Mouse (Mus musculus) ES-Bruce4 (cell line): Measurements from ENCODE around the gene Alkbh7. TPM values are rescaled to one million over a fixed set of nuclear protein-coding genes. Genes with fewer than 3 reads are reported as not detected.
A peak's percentile ranks its signal among the peaks of the same experiment; 100 is the strongest.

Experiments used
- H3K27ac ChIP-seq: 2 replicates; pipeline ENCODE4 v1.5.1; 2012; ENCODE audit warnings: low read length, inconsistent platforms; ENCODE audit not compliant: insufficient read depth
- H3K27me3 ChIP-seq: 2 replicates; pipeline ENCODE4 v1.6.1; 2012; ENCODE audit warnings: mild to moderate bottlenecking, low read length, inconsistent platforms; ENCODE audit not compliant: control insufficient read depth, poor library complexity, insufficient read depth, severe bottlenecking
- H3K36me3 ChIP-seq: 2 replicates; pipeline ENCODE4 v1.6.1; 2012; ENCODE audit warnings: inconsistent platforms, mild to moderate bottlenecking, low read length, moderate library complexity; ENCODE audit not compliant: control insufficient read depth, poor library complexity, insufficient read depth, severe bottlenecking
- H3K4me1 ChIP-seq: one replicate; pipeline ENCODE4 v1.8.1; 2011; ENCODE audit warnings: low read length; ENCODE audit not compliant: control insufficient read depth, insufficient read depth
- H3K4me3 ChIP-seq: 2 replicates; pipeline ENCODE4 v1.5.1; 2011; ENCODE audit warnings: low read depth, mild to moderate bottlenecking, low read length
- H3K9ac ChIP-seq: 2 replicates; pipeline ENCODE4 v1.6.1; 2012; ENCODE audit warnings: low read depth, mild to moderate bottlenecking, inconsistent platforms; ENCODE audit not compliant: poor library complexity, severe bottlenecking
- H3K9me3 ChIP-seq: replicated peaks from 2 replicates; pipeline ENCODE4 v1.6.1; 2012; ENCODE audit warnings: mild to moderate bottlenecking, low read length, inconsistent platforms; ENCODE audit not compliant: control insufficient read depth, poor library complexity, insufficient read depth, severe bottlenecking
- CTCF ChIP-seq: IDR thresholded peaks from one replicate; pipeline ENCODE4 v1.8.1; 2011; ENCODE audit warnings: low read depth, low read length
- EP300 ChIP-seq: IDR thresholded peaks from 2 replicates; pipeline ENCODE4 v1.6.1; 2011; ENCODE audit warnings: low read depth, low read length; ENCODE audit not compliant: insufficient read depth
- POLR2A ChIP-seq: IDR thresholded peaks from one replicate; pipeline ENCODE4 v1.8.1; 2011; ENCODE audit warnings: low read length; ENCODE audit not compliant: insufficient read depth
- polyA plus RNA-seq: library from polyadenylated mRNA; stranded (reverse); fragments of >200 nt; gene quantifications from 2 replicates; pipeline ENCODE4 v1.2.4, GENCODE M21; 2011; ENCODE audit warnings: low read depth; ENCODE audit not compliant: missing spikeins, insufficient read depth, insufficient read length

Gene Alkbh7
- polyA plus RNA-seq, 1 experiment, result 16.0 TPM

DNA sequence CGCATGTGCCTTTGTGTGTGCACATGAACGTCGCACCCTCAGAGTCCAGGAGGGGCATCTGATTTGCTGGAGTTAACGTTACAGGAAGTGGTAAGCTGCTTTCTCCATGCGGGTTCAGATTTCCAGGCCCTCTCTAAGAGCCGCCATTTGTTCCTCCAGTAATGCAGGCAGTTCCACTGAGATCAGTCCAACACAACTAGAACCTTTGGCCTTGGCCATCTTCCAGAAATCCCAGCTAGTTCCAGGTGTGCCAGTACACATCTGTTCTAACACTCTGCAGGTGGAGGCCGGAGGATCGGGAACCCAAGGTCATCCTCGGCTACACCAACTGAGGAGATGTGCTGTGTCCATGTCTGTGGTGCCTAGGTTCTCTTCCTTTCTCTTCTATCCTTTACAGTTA lies 12.3 kb upstream of the Alkbh7 start:
- H3K9me3 ChIP-seq, result no peaks in the 10 kb centered on the region
- no peak for TF ChIP-seq CTCF
- no peak for TF ChIP-seq EP300
- no peak for TF ChIP-seq POLR2A
- no peaks in the 10 kb centered on the region for H3K36me3 ChIP-seq
- H3K9ac ChIP-seq, result no peak overlapping the region
- no peak overlapping the region for H3K27ac ChIP-seq
- no peaks in the 10 kb centered on the region for H3K27me3 ChIP-seq
- no peak overlapping the region for H3K4me3 ChIP-seq
- no peaks in the 10 kb centered on the region for H3K4me1 ChIP-seq

DNA sequence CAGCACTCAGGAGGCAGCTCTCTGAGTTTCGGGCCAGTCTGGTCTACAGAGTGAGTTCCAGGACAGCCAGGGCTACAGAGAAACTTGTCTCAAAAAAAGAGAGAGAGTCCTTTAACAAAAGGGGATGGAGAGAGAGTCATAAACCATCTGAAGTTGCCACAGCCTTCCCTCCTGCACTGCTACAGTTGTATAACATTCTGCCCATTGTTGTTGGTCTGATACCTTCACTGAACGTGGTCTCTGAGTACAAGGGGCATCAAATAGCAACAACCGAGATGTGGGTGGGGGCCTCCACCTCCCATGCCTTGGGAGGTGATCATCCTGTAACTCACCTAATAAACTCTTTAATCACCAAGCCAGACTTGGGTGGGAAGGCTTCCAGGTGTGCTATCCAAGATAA lies 11.5 kb upstream of the Alkbh7 start:
- H3K9ac ChIP-seq, result no peak overlapping the region
- TF ChIP-seq POLR2A, result no peak
- no peak for TF ChIP-seq EP300
- TF ChIP-seq CTCF, result no peak
- no peaks in the 10 kb centered on the region for H3K27me3 ChIP-seq
- H3K4me3 ChIP-seq, result no peak overlapping the region
- H3K27ac ChIP-seq, result no peak overlapping the region
- no peaks in the 10 kb centered on the region for H3K36me3 ChIP-seq
- H3K4me1 ChIP-seq, result no peaks in the 10 kb centered on the region
- no peaks in the 10 kb centered on the region for H3K9me3 ChIP-seq

DNA sequence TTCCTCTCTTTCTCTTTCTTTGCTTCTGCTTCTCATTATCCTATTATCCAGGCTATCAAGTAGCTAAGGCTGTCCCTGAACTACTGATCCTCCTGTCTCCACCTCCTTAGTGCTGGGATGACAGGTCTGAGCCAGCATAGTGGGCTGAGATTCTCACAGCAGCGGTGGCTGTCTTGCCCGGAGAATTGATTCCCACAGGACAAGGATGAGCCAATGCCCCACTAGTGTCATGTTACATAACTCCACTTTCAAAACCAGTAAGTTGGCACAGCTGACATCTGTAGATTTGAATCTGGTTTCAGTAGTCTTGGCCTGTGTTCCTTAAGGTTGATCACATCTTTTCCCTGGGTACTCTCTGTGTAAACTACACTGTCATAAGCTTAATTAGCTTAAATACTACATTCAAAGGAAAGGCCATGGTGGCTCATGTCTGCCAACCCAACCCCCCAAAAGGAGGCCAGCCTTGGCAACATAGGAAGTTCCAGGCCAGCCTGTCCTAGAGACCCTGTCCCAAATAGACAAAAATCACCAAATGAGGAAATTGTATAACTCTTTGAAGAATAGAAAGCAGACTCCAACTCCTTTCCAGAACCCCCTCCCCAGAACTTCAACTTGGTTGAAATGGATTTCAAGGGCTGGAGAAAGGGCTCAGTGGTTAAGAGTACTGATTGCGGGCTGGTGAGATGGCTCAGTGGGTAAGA lies 10.9 kb upstream of the Alkbh7 start:
- Histone ChIP-seq H3K27me3 (no peaks in the 10 kb centered on the region), H3K27ac (no peak overlapping the region), H3K36me3 (no peaks in the 10 kb centered on the region), H3K9ac (no peak overlapping the region), H3K9me3 (no peaks in the 10 kb centered on the region), H3K4me1 (peaks cover 2% of the 10 kb centered on the region), H3K4me3 (no peak overlapping the region)
- TF ChIP-seq CTCF (no peak), POLR2A (no peak), EP300 (no peak)

DNA sequence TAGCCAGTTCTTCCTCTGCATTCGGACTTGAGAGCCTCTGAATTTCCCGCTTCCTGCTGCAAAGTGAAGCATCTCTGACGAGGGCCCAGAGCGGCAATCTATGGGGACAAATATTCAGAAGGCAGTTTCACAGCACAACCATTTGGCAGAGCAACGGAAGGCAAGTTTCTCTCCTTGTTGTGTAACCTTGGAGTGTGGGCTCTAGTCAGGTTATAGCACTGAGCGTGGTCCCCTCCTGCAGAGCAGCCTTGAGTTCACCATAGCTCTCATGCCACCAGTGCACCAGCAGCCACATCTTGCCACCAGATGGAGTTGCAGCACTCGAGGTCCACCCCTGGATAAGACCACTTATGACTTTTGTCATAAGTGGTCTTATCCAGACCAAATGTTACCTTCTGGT lies 8.7 kb upstream of the Alkbh7 start:
- no peak overlapping the region for H3K9ac ChIP-seq
- peaks cover 3% of the 10 kb centered on the region for H3K4me1 ChIP-seq
- H3K27ac ChIP-seq, result no peak overlapping the region
- no peaks in the 10 kb centered on the region for H3K9me3 ChIP-seq
- peaks cover 12% of the 10 kb centered on the region for H3K36me3 ChIP-seq
- no peak overlapping the region for H3K4me3 ChIP-seq
- TF ChIP-seq POLR2A (no peak), CTCF (peak; percentile 39), EP300 (no peak)
- H3K27me3 ChIP-seq, result no peaks in the 10 kb centered on the region

DNA sequence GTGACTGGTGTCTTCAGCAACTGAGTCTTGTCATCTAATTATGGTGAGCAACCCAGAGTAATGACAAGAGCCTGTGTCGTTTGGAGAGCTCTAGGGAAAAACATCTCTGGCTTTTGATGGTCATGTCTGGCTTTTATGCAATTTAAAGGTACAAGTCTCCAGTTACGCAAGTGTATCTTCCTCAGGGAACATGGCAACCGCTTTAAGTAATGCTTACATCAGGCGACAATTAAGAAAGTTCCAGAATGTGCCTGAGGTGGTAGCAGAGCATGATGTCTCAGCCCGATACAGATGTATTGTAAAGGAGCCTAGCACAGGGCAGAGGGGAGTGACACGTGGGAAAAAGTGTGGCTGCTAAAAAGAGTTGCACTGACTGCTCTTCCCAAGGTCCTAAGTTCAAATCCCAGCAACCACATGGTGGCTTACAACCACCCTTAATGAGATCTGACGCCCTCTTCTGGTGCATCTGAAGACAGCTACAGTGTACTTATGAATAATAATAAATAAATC lies 8.2 kb upstream of the Alkbh7 start:
- H3K27ac ChIP-seq, result no peak overlapping the region
- TF ChIP-seq POLR2A (no peak), CTCF (no peak)
- no peak overlapping the region for H3K4me3 ChIP-seq
- peaks cover 3% of the 10 kb centered on the region for H3K4me1 ChIP-seq
- H3K27me3 ChIP-seq, result no peaks in the 10 kb centered on the region
- no peaks in the 10 kb centered on the region for H3K9me3 ChIP-seq
- H3K9ac ChIP-seq, result peak overlapping the region; percentile 60; the same call in 1 of the 2 replicates
- H3K36me3 ChIP-seq, result peaks cover 17% of the 10 kb centered on the region

DNA sequence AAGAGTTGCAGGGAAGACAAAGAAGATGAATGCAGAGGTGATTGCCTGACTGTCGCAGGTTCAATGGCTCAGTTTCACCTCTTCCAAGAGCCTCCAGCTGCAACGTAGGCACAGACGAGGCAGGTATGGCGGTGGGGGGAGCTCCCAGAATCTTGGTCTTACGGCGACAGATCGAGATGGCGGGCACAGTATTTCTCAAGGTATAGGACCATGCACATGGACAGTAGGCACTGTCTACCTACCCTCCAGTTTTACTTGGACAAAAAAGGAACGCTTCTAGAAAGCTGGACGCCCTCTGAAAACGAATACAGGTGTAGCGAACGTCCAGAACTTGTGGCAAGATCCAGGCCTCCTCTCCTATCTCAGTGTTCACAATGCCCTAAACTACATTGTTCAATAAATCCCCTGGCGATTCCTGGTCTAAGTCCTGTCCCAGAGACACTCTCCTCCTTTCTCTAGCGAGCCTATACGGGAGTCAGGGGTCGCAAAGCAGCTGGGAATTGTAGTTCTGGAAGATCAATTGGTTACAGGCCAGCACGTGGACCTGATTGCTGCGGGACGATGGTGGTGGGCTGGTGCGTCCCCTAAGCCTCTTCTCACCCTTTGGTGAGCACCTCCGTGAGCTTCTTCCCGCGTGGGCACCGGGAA lies 7.5 kb upstream of the Alkbh7 start:
- Histone ChIP-seq H3K27me3 (no peaks in the 10 kb centered on the region), H3K4me3 (peak overlapping the region; percentile 81), H3K9ac (peak overlapping the region; percentile 60), H3K36me3 (peaks cover 20% of the 10 kb centered on the region), H3K4me1 (peaks cover 3% of the 10 kb centered on the region), H3K9me3 (no peaks in the 10 kb centered on the region), H3K27ac (peak overlapping the region; percentile 80)
- TF ChIP-seq EP300, result no peak
- no peak for TF ChIP-seq CTCF
- TF ChIP-seq POLR2A, result no peak
